Mouse (Mus musculus): ENCODE results near the gene D6Wsu163e.

Gene D6Wsu163e

GRCm38 (mm10) chr6:126939487-126940171 is at the start of gene D6Wsu163e, which contains the start of gene Rad51ap1:
TSS of gene D6Wsu163e (plus strand) at chr6:126939962.
TSS of gene Rad51ap1 (minus strand) at chr6:126939587.
- DNase-seq (ENCODE audit: low read depth, low spot score) = peak; percentile 98

DNA sequence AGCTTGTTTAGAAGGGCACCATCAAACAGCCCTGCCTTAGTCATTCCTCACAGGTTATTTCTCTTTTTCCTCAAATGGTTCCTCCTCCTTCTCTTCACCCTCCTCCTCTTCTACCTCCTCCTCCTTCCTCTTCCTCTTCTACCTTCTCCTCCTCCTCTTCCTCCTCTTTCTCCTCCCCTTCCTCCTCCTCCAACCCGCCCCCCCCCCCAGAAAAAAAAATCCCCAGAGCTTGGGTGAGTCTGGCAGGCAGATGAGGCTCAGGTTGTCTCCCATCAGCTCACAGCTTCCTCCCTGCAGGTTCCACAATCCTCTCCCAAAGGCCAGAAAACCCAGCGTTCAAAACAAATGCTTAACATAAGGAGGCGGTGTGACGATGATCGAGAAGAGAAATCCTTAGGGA is 32.4 kb upstream of the D6Wsu163e start:
- no peak for DNase-seq (ENCODE audit: low read depth, low spot score)

DNA sequence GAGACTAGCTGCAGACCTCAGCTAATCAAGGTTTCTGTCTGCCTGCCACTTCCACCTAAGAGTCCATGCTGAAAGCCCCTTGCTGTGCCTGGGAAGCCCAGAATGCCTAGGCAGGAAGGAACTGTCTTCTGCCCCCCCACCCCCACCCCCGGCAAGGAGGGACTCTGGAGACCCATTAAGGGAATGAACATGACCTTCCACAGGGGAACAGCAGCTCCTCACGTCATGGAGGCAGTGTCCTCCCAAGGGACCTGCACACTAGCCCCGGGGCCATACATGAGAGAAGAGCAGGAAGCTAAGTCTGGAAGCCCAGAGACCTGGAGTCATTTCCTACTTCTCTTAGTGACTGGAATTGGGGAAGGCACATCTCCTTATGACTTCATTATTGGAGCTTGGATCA is 31.9 kb upstream of the D6Wsu163e start:
- no peak for DNase-seq (ENCODE audit: low read depth, low spot score)

DNA sequence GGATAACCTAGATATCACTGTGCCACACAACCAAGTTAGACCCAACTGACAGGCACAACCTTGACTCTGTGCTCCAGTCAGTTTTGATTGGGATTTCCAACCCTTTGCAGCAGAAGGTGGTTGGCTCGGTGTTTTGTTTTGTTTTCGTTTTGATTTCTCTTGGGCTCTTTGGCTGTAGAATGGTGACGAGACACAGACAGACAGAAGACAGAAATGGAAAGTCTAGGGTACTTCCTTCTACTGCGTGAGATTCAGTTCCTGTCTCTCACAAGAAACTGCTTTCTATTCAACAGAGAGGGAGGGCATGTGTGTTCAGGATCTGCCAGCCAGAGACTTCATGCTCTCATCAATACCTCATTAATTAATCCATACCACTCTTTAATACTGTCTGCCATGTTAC is 29.0 kb upstream of the D6Wsu163e start:
- no peak for DNase-seq (ENCODE audit: low read depth, low spot score)

DNA sequence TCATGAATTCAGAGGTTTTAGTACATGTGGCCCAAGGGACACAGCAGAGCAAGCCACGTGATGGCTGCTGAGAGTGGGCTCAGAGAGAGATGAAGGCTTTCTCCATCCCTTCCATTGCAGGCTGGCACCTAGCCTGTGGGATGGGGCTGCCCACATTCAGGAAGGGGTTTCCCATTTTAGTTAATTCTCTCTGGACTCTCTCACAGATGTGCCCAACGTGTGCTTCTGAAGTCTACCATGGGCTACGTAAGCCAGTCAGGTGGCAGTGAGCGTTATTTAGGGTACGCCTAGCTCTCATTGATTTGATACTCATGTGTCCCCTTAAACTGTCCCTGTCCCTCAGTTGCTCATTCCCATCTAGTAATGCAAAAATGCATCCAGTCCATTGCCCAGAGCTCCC is 24.8 kb upstream of the D6Wsu163e start:
- no peak for DNase-seq (ENCODE audit: low read depth, low spot score)

GRCm38 (mm10) chr6:126921111-126921881 is 18.5 kb upstream of the D6Wsu163e start, which contains the start of gene Dyrk4:
TSS of gene Dyrk4 (minus strand) at chr6:126921839.
- DNase-seq (ENCODE audit: low read depth, low spot score) = peak; percentile 82

GRCm38 (mm10) chr6:126932896-126933295 is 6.9 kb upstream of the D6Wsu163e start:
- no peak for DNase-seq (ENCODE audit: low read depth, low spot score)

DNA sequence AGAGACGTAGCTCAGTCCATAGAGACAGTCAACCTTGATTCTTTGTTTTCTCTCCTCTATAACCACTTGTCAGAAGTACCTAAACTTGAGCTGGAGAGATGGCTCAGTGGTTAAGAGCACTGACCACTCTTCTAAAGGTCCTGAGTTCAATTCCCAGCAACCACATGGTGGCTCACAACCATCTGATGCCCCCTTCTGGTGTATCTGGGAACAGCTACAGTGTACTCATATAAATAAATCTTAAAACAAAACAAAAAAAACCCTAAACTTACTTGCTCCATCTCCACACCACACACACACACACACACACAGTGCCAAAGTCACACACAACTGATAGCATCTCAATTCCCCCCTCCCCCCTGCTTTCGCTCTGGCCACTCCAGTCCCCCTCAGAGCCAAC is 1.7 kb upstream of the D6Wsu163e start:
- DNase-seq (ENCODE audit: low read depth, low spot score) = peak; percentile 44

GRCm38 (mm10) chr6:126938853-126939486 is 792 bp upstream of the D6Wsu163e start:
- DNase-seq (ENCODE audit: low read depth, low spot score) = no peak

DNA sequence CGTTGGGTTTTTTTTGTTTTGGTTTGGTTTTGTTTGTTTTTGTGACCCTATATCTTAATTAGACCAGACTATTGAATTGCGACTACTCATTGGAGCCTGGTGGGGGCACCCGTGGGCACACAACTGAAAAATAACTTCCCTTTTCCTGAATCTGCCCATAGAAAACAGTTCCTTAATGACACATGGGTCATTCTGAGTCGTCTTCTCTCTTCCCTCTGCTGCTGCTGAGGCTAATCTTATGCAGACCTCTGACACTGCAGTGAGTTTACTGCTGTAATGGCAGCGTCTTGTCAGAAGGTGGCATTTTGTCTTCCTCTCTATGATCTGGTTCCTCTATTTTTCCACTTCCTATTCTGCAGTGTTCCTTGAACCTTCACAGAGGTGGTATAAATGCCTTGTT is 689 bp downstream of the D6Wsu163e start:
- peak; percentile 51 for DNase-seq (ENCODE audit: low read depth, low spot score)

DNA sequence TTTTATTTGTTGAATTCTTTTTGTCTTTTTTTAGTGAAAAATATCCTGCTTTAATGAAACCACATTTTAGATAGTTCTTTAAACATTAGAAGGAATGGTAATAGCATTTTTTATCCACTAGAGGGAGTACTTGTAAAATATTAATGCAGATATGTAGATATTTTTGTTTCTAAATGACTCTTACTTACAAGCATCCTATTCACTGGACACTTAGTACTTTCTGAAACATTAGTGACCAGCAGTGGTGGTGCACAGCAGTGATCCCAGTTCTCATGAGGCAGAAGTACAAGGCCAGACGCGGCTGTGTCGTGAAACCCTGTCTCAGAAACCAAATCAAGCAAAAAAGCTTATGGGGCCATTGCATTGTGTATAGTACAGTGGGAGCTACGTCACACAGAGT is 8.6 kb downstream of the D6Wsu163e start:
- no peak for DNase-seq (ENCODE audit: low read depth, low spot score)

GRCm38 (mm10) chr6:126955734-126956133 is 16.0 kb downstream of the D6Wsu163e start:
- DNase-seq (ENCODE audit: low read depth, low spot score) = peak; percentile 88

DNA sequence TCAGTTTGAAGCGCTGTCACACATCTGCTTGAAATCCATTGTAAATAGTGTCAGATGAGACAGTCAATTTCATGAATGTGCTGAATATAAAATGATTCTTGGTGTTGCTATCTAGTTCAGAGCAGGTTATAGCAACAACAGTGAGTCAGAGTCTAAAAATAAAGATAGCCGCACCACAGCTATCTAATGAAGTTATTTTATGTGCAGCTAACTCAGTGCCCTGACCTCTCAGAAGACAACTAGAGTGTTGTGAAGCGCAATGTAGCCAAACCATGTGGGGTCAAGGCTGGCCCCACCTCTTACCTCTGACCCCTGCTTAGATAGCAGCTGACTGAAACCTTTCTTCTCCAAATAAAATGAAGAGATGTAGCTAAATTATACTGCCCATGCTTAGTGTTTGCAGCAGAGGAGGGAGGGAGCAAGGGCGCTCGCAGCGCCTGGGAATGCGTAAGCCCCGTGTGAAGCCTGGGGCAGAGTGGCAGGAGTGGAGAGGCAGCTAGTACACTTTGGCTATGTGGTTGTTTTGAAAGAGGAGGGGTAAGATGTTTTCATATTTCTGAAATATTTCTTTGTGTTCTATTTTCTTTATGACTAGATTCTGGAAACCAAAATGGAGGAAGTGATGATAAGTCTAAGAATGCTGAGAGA is 21.7 kb downstream of the D6Wsu163e start:
- no peak for DNase-seq (ENCODE audit: low read depth, low spot score)

DNA sequence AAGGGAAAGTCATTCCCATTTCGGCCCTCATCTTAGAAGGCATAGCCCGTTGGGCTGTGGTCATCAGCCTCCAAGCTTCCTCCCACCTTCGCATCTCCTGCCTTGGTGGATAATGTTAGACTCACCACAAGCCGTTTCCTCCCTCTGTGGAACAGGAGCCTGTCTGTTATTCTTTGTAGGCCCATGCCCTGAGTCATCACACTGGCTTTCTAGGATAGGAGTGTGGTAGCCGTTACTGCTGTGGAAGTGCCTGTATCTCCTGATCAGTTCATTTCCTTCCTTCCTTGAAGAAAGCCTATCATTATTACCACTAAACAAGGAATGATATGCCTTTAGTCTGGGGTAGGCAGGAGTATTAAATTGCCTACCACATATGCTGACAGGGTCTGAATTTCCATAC is 22.9 kb downstream of the D6Wsu163e start:
- DNase-seq (ENCODE audit: low read depth, low spot score) = no peak

GRCm38 (mm10) chr6:126963426-126963825 is 23.7 kb downstream of the D6Wsu163e start:
- no peak for DNase-seq (ENCODE audit: low read depth, low spot score)

DNA sequence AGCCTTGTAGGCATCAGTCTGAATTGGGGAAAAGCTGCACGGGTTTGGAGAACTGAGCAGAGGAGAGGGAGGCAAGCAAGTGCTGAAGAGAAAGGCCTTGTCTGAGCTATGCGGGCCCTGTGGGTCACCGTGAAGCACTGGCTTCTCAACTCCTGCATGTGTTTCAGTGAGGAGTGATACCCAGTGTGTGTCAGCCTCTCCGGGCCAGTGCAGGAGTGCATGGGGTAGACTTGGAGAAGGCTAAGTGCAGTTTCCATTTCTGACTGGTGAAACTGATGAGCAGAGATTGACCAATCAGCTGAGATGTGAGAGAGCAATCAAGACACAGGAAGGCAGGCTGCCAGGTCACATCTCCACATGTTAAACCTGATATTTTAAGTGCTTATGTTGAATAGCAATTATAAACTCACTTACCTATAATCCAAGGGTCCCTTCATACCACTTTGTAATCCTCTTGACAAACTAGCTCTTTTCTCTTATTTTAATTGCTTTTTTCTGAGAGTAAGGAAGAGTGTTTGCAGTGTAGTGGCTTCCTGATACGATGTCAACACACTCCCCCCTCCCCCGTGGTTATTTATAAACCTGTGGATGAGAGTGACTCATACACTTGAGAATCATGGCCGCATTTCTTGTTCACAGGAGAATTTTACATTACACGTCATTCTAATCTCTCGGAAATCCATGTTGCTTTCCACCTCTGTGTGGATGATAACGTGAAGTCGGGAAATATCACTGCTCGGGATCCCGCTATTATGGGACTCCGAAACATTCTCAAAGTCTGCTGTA is 26.7 kb downstream of the D6Wsu163e start:
- no peak for DNase-seq (ENCODE audit: low read depth, low spot score)

DNA sequence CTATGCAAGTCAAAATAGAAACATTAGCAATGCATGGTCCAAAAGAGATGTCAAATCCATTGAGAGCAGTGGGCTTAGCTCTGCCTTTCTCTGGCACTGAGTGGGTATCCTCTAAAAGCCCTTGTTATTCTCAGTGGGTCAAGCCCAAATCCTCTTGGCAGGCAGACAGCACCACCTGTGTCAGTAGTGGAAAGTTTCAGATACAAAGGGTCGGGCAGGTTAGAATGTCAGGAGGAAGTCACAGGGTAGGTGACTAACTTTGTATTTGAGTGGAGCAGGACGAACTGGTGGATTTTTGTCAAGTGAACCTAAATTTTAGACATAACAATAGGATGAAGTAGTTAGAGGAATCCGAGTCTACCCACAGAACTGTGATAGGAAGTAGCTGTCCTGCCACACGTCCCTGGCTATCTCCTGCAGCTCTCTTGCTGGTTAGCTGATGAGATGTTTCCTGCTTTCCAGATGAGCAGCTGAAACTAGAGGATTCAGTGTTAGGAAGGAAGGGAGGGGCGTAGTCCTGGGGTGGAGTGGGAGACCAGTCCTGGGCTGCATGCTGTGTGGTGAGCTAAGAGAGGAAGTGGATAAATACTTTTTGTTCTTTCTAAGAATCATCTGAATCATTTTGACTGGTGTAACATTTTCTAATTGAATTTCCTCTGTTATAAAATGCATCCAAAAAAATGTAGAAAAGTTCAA is 41.9 kb downstream of the D6Wsu163e start:
- DNase-seq (ENCODE audit: low read depth, low spot score) = no peak

- DNase-seq (ENCODE audit: low read depth, low spot score) = no peak
These were observed 53.9 kb downstream of the D6Wsu163e start for GRCm38 (mm10) chr6:126993676-126994075.

DNA sequence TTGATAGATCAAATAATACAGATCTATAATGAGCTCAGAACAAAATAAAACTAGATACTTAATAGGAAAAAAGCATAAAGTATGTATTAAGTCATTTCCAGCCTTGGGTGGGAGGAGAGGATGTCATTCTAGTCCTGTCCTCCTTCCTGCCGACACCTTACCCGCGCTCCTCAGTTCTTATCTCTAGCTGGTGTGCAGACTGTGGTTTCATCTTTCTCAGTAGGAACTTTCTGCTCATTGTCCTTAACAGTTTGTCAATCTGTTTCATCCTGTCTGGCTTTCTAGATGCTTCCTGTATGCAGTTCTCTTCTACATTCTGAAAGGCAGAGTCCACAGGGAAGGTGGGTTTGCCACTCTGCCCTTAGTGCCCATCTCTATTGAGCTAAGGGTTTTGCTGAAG is 55.7 kb downstream of the D6Wsu163e start:
- no peak for DNase-seq (ENCODE audit: low read depth, low spot score)

- no peak for DNase-seq (ENCODE audit: low read depth, low spot score)
These were observed 56.6 kb downstream of the D6Wsu163e start for GRCm38 (mm10) chr6:126996399-126996798.

GRCm38 (mm10) chr6:127005646-127006045 is 65.9 kb downstream of the D6Wsu163e start:
- peak; percentile 74 for DNase-seq (ENCODE audit: low read depth, low spot score)

Data from ES-CJ7 (cell line).